Mouse (Mus musculus) heart, embryonic 11.5 days (tissue): ENCODE data around the gene Zfp982. TPM values are rescaled to one million over a fixed set of nuclear protein-coding genes. Genes with fewer than 3 reads are reported as not detected.
"Not testable (repeated sequence)": the region's sequence is repeated elsewhere in the genome, so short reads cannot be mapped to it uniquely, and the experiment has no call there.

ENCODE experiments used
- ATAC-seq: fragments of 200-750 bp; cut with Nextera tagmentation; replicated peaks from 2 replicates; pipeline ENCODE4 v1.8.0; 2017; ENCODE audit warnings: moderate library complexity; ENCODE audit not compliant: insufficient number of reproducible peaks, low FRiP score, low TSS enrichment
- H3K27ac ChIP-seq: fragments of 300-500 bp; sonication (generic); 2 replicates; pipeline ENCODE4 v1.5.1; 2014; ENCODE audit warnings: mild to moderate bottlenecking, low read depth, low read length
- H3K27me3 ChIP-seq: fragments of 300-500 bp; sonication (generic); 2 replicates; pipeline ENCODE4 v1.6.1; 2014; ENCODE audit warnings: mild to moderate bottlenecking, low read length, mixed read lengths; ENCODE audit not compliant: control insufficient read depth, insufficient read depth
- H3K36me3 ChIP-seq: fragments of 300-500 bp; sonication (generic); 2 replicates; pipeline ENCODE4 v1.6.1; 2014; ENCODE audit warnings: mild to moderate bottlenecking, low read length, moderate library complexity, mixed read lengths; ENCODE audit not compliant: control insufficient read depth, insufficient read depth
- H3K4me1 ChIP-seq: fragments of 300-500 bp; sonication (generic); 2 replicates; pipeline ENCODE4 v1.6.1; 2014; ENCODE audit warnings: low read length; ENCODE audit not compliant: control insufficient read depth, insufficient read depth
- H3K4me2 ChIP-seq: fragments of 300-500 bp; sonication (generic); 2 replicates; pipeline ENCODE4 v1.6.1; 2014; ENCODE audit warnings: mild to moderate bottlenecking, moderate library complexity
- H3K4me3 ChIP-seq: fragments of 300-500 bp; sonication (generic); 2 replicates; pipeline ENCODE4 v1.5.1; 2014; ENCODE audit warnings: low read depth, low read length
- H3K9ac ChIP-seq: fragments of 300-500 bp; sonication (generic); 2 replicates; pipeline ENCODE4 v1.6.1; 2014; ENCODE audit warnings: mild to moderate bottlenecking, low read depth, low read length, moderate library complexity
- H3K9me3 ChIP-seq: fragments of 300-500 bp; sonication (generic); replicated peaks from 2 replicates; pipeline ENCODE4 v1.6.1; 2016; ENCODE audit warnings: low read length; ENCODE audit not compliant: control insufficient read depth
- WGBS: fragments of 180-500 bp; shearing (Covaris S2); extraction: QIAGEN DNeasy Blood & Tissue Kit; methylation state at CpG from one replicate; pipeline ENCODE4 v1.1.7; 2014; ENCODE audit not compliant: insufficient replicate concordance; 5-methylcytosine and 5-hydroxymethylcytosine counted together
- polyA plus RNA-seq: library from polyadenylated mRNA; unstranded; fragments of >200 nt; fragmentation: Nextera tagmentation; extraction: Ambion mirVana; gene quantifications from 2 replicates; pipeline ENCODE4 v1.2.1, GENCODE M21; 2014

Zfp982 gene
- polyA plus RNA-seq, 1 experiment from 2014 or later: 8.6 TPM

GRCm38 (mm10) chr4:147498772-147499613, 6.8 kb downstream of the Zfp982 start:
- not testable (repeated sequence) for H3K9ac ChIP-seq, H3K27me3 ChIP-seq, H3K4me3 ChIP-seq, H3K36me3 ChIP-seq, H3K9me3 ChIP-seq, H3K4me2 ChIP-seq, H3K4me1 ChIP-seq, H3K27ac ChIP-seq
- peak; percentile 61; the same call in 1 of the 2 replicates for ATAC-seq
- WGBS: 80% methylated on average over 5 of the region's 5 CpGs

GRCm38 (mm10) chr4:147509174-147509573, 17.0 kb downstream of the Zfp982 start:
- no peak overlapping the region for H3K9ac ChIP-seq
- peak; percentile 47; the same call in 1 of the 2 replicates for ATAC-seq
- H3K27me3 ChIP-seq: no peaks in the 10 kb centered on the region
- H3K4me3 ChIP-seq: no peak overlapping the region
- H3K27ac ChIP-seq: no peak overlapping the region
- 72% methylated on average over 2 of the region's 2 CpGs for WGBS
- no peak overlapping the region for H3K4me2 ChIP-seq
- peaks cover 15% of the 10 kb centered on the region for H3K9me3 ChIP-seq
- no peaks in the 10 kb centered on the region for H3K4me1 ChIP-seq
- peaks cover 11% of the 10 kb centered on the region for H3K36me3 ChIP-seq

DNA sequence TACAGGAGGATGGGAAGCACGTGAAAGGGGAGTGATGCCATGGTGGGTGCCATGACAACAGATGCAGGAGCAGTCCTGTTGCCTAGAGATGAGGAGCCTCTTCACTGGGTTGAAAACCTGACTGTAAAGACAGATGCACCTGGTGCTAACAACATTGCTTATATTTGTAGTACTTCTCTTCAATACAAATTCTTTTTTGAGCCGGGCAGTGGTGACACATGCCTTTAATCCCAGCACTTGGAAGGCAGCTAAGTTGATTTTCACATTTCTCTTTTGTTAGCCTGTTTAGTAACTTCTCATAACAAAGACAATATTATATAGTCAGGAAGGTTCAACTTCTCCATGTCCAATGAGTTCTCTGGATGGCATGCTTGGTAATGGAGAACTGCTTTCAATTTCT, 26.8 kb downstream of the Zfp982 start:
- H3K9me3 ChIP-seq: peaks cover 39% of the 10 kb centered on the region
- H3K4me3 ChIP-seq: no peak overlapping the region
- WGBS: 71% methylated on average over 2 of the region's 2 CpGs
- no peak overlapping the region for H3K27ac ChIP-seq
- no peaks in the 10 kb centered on the region for H3K36me3 ChIP-seq
- no peaks in the 10 kb centered on the region for H3K4me1 ChIP-seq
- H3K4me2 ChIP-seq: no peak overlapping the region
- H3K9ac ChIP-seq: no peak overlapping the region
- ATAC-seq: peak; percentile 5; the same call in 1 of the 2 replicates
- no peaks in the 10 kb centered on the region for H3K27me3 ChIP-seq

- Histone ChIP-seq H3K9me3 (peaks cover 40% of the 10 kb centered on the region), H3K36me3 (no peaks in the 10 kb centered on the region), H3K4me3 (no peak overlapping the region), H3K27ac (no peak overlapping the region), H3K9ac (no peak overlapping the region), H3K4me2 (no peak overlapping the region), H3K27me3 (no peaks in the 10 kb centered on the region), H3K4me1 (no peaks in the 10 kb centered on the region)
- no peak for ATAC-seq
These were observed 27.9 kb downstream of the Zfp982 start for GRCm38 (mm10) chr4:147520100-147520499.

DNA sequence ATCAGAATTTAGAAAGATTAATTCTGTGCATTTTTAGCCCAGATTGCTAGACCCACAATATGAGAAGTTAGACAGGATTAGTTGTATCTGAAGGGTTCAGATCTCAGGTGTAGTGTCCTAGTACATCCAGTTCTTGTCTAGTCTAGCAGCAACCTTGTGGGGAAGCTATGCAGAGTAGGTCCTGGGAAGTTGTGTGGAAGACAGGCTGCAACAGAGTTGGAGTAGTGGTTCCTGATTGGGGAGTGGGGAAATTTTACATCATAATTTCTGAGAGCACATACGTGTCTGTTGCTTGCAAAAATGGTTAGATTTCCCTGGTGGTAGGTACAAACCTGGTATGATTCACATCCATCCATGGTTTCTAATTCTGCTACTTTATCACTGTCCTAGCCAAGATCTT, 32.9 kb downstream of the Zfp982 start:
- H3K27me3 ChIP-seq: no peaks in the 10 kb centered on the region
- H3K9ac ChIP-seq: no peak overlapping the region
- no peaks in the 10 kb centered on the region for H3K4me1 ChIP-seq
- whole genome bisulfite sequencing: 79% methylated on average over 1 of the region's 1 CpGs
- no peak for ATAC-seq
- H3K4me2 ChIP-seq: no peak overlapping the region
- H3K36me3 ChIP-seq: no peaks in the 10 kb centered on the region
- peaks cover 41% of the 10 kb centered on the region for H3K9me3 ChIP-seq
- no peak overlapping the region for H3K27ac ChIP-seq
- H3K4me3 ChIP-seq: no peak overlapping the region

DNA sequence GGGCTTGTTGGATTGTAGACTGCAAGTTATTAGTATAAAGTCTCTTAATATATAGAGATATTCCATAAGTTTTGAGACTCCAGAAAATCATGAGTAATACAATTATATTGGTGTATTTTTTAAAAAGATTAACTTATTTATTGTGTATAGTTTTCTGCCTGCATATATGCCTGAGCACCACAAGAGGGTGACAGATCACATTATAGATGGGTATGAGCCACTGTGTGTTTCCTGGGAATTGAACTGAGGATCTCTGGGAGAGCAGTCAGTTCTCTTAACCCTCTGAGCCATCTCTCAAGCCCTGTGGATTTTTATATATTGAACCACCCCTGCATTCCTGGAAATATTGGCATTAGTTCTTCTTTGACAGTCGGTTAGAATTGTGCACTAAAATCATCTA, 38.1 kb downstream of the Zfp982 start:
- no peaks in the 10 kb centered on the region for H3K27me3 ChIP-seq
- no peaks in the 10 kb centered on the region for H3K36me3 ChIP-seq
- no peak for ATAC-seq
- no peak overlapping the region for H3K4me3 ChIP-seq
- no peaks in the 10 kb centered on the region for H3K4me1 ChIP-seq
- H3K27ac ChIP-seq: no peak overlapping the region
- 70% methylated on average over 1 of the region's 1 CpGs for WGBS
- H3K4me2 ChIP-seq: no peak overlapping the region
- H3K9ac ChIP-seq: no peak overlapping the region
- H3K9me3 ChIP-seq: peaks cover 25% of the 10 kb centered on the region

- not testable (repeated sequence) for H3K27me3 ChIP-seq, ATAC-seq, H3K4me1 ChIP-seq, H3K4me2 ChIP-seq, H3K27ac ChIP-seq, H3K9ac ChIP-seq, H3K36me3 ChIP-seq, H3K4me3 ChIP-seq
- peaks cover 31% of the 10 kb centered on the region for H3K9me3 ChIP-seq
These were observed 43.7 kb downstream of the Zfp982 start for GRCm38 (mm10) chr4:147535916-147536315.

- no peak overlapping the region for H3K4me3 ChIP-seq
- WGBS: 74% methylated on average over 2 of the region's 2 CpGs
- no peak overlapping the region for H3K4me2 ChIP-seq
- H3K27me3 ChIP-seq: no peaks in the 10 kb centered on the region
- H3K27ac ChIP-seq: no peak overlapping the region
- ATAC-seq: no peak
- H3K9ac ChIP-seq: no peak overlapping the region
- H3K9me3 ChIP-seq: peaks cover 26% of the 10 kb centered on the region
- no peaks in the 10 kb centered on the region for H3K36me3 ChIP-seq
- H3K4me1 ChIP-seq: no peaks in the 10 kb centered on the region
These were observed 45.5 kb downstream of the Zfp982 start for GRCm38 (mm10) chr4:147537702-147538101.

DNA sequence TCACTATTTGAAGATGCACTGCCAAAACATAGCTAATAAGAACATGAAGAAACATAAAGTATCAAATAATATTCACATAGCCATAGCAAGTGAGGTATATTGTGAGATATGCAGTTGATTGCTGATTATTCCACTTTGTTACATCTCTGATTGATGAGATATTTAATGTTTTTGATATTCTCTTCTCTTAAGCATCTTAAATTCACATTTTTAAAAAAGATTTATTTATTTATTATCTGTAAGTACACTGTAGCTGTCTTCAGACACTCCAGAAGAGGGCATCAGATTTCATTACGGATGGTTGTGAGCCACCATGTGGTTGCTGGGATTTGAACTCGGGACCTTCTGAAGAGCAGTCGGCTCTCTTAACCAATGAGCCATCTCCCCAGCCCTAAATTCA, 47.7 kb downstream of the Zfp982 start, which contains the start of gene Gm16503:
TSS of gene Gm16503 (plus strand) at position 301 of the 400 bp plus-strand sequence.
- H3K4me3 ChIP-seq, H3K9ac ChIP-seq, H3K27me3 ChIP-seq, H3K36me3 ChIP-seq, H3K4me2 ChIP-seq, ATAC-seq, H3K27ac ChIP-seq, H3K4me1 ChIP-seq: not testable (repeated sequence)
- H3K9me3 ChIP-seq: peaks cover 33% of the 10 kb centered on the region
- 79% methylated on average over 3 of the region's 3 CpGs for WGBS
